ENCODE assay signal across 24 mouse cellular contexts in the genomic region with DNA sequence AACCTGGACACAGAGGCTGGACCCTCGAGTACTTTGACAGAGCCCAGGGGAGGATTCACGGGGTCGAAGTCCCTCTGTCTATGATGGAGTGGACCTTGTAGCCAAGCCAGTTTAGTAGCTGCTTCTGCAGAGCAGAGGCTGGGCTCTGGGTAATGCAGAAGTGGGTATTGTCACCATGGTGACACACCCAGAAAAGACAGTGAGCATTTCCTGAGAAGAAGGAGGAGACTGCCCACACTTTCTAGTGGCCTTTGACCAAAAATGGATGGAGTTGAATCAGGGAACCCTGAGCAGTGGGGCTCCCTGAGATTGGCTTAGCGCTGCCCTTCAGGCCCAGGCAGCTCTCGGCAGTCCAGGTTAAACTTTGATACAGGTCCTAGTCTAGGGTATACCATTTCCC.
DNase-seq lines count a peak whose midpoint lies in the region; ATAC-seq lines count a peak whose summit lies in the region.
"Had no signal": no experiment of that assay in that cellular context is flagged by ENCODE, and none has a peak within 500 bp of the region (broad histone marks: within the 10 kb centered on the region; RNA-seq: fewer than 3 reads in every experiment).

No protein-coding gene starts in this region.

- H3K27ac ChIP-seq in kidney, embryonic 16.5 days (ENCODE audit: low read length), result no peak overlapping the region
- H3K27ac ChIP-seq in midbrain, embryonic 15.5 days, result no peak overlapping the region
- H3K27ac ChIP-seq: left cerebral cortex, adult 2 months; limb, embryonic 10.5 days; liver, embryonic 13.5 days; midbrain, embryonic 12.5 days; stomach, postnatal 0 days had no signal

- no peaks in the 10 kb centered on the region for H3K9me3 ChIP-seq in kidney, embryonic 16.5 days (ENCODE audit: low read length)
- H3K9me3 ChIP-seq in midbrain, embryonic 15.5 days, result no peaks in the 10 kb centered on the region
- H3K9me3 ChIP-seq: limb, embryonic 10.5 days; liver, embryonic 13.5 days; midbrain, embryonic 12.5 days had no signal

- 88% methylated on average over 5 of the region's 5 CpGs for WGBS in kidney, embryonic 16.5 days
- WGBS in midbrain, embryonic 15.5 days, result 84% methylated on average over 5 of the region's 5 CpGs

- H3K4me1 ChIP-seq in kidney, embryonic 16.5 days (ENCODE audit: insufficient read depth, low read length), result peaks cover 6% of the 10 kb centered on the region; the same call in 1 of the 2 replicates
- no peaks in the 10 kb centered on the region for H3K4me1 ChIP-seq in midbrain, embryonic 15.5 days
- H3K4me1 ChIP-seq: heart, embryonic 12.5 days; midbrain, embryonic 12.5 days had no signal

- H3K36me3 ChIP-seq in kidney, embryonic 16.5 days (ENCODE audit: insufficient read depth, low read length), result no peaks in the 10 kb centered on the region
- no peaks in the 10 kb centered on the region for H3K36me3 ChIP-seq in midbrain, embryonic 15.5 days (replicated peaks)
- H3K36me3 ChIP-seq: heart, embryonic 12.5 days; limb, embryonic 10.5 days; midbrain, embryonic 12.5 days had no signal

- ATAC-seq in kidney, embryonic 16.5 days (ENCODE audit: low FRiP score, low TSS enrichment), result 0 out of 2 replicates have a peak, but pooled peaks have one; percentile 27
- ATAC-seq in megakaryocyte, adult 5-6 weeks (ENCODE audit: poor library complexity, severe bottlenecking), result peak; percentile 57
- no peak for ATAC-seq in midbrain, embryonic 15.5 days (replicated peaks)
- no peak for ATAC-seq in inflammation-experienced regulatory T-cells, adult 6 months
- ATAC-seq: forebrain, postnatal 0 days; hindbrain, embryonic 16.5 days; intestine, postnatal 0 days; lung, postnatal 0 days had no signal

- no peak for DNase-seq in kidney, postnatal 25 days
- peak; percentile 41 to 55 for DNase-seq in spleen, postnatal 36 days (ENCODE audit: low spot score in 2 of 2)
- no peak for DNase-seq in spleen, adult 12 weeks (ENCODE audit: low spot score)
- DNase-seq in heart, postnatal 14 days, result no peak
- DNase-seq: cerebellum, adult 11-12 months; cerebellum, postnatal 14 days; embryo, embryonic 11 days; forebrain, postnatal 0 days; kidney, postnatal 36 days; layer of hippocampus, adult 9-11 months; liver, embryonic 13.5 days; right cerebral cortex, postnatal 14 days had no signal

- H3K27me3 ChIP-seq in kidney, embryonic 16.5 days (ENCODE audit: insufficient read depth, low read length), result no peaks in the 10 kb centered on the region
- no peaks in the 10 kb centered on the region for H3K27me3 ChIP-seq in midbrain, embryonic 15.5 days (replicated peaks)
- H3K27me3 ChIP-seq: liver, embryonic 13.5 days; midbrain, embryonic 12.5 days had no signal

- no peak overlapping the region for H3K9ac ChIP-seq in kidney, embryonic 16.5 days (replicated peaks; ENCODE audit: low read length)
- H3K9ac ChIP-seq in midbrain, embryonic 15.5 days, result no peak overlapping the region
- H3K9ac ChIP-seq: forebrain, postnatal 0 days; heart, embryonic 12.5 days; liver, embryonic 13.5 days; midbrain, embryonic 12.5 days had no signal

- intact Hi-C loops in heart, postnatal 14 days (cut with DNase I), result no loop called here

- H3K4me2 ChIP-seq in kidney, embryonic 16.5 days (replicated peaks; ENCODE audit: low read depth, low read length), result no peak overlapping the region
- no peak overlapping the region for H3K4me2 ChIP-seq in midbrain, embryonic 15.5 days
- H3K4me2 ChIP-seq: heart, embryonic 12.5 days; liver, embryonic 13.5 days; midbrain, embryonic 12.5 days had no signal

- no peak overlapping the region for H3K4me3 ChIP-seq in kidney, embryonic 16.5 days (ENCODE audit: low read length)
- H3K4me3 ChIP-seq in midbrain, embryonic 15.5 days, result no peak overlapping the region
- H3K4me3 ChIP-seq: heart, embryonic 12.5 days; left cerebral cortex, adult 2 months; limb, embryonic 10.5 days; liver, embryonic 13.5 days; midbrain, embryonic 12.5 days had no signal

Comparison
In these comparisons a context has a peak if more than half of its experiments do, and no peak if none do; other contexts are left out.
1. DNase-seq: peak in spleen, postnatal 36 days (2 of 2); none in kidney, postnatal 25 days (0 of 2), spleen, adult 12 weeks (single experiment) and heart, postnatal 14 days (0 of 2).
2. ATAC-seq: peak in kidney, embryonic 16.5 days (single experiment) and megakaryocyte, adult 5-6 weeks (single experiment); none in midbrain, embryonic 15.5 days (single experiment) and inflammation-experienced regulatory T-cells, adult 6 months (single experiment).